Mouse (Mus musculus) inflammation-experienced regulatory T-cells, adult 6 months (primary cell): ENCODE measurements at regions not wholly inside any gene's neighbourhood (a gene's known extent, or its start where the extent isn't known, plus 50 kb on each side); places are given as distances from the start of the nearest gene placed in this dataset.
"Not testable (repeated sequence)": the region's sequence is repeated elsewhere in the genome, so short reads cannot be mapped to it uniquely, and the experiment has no call there.

ENCODE experiments used
- ATAC-seq: one replicate; pipeline ENCODE4 v1.8.0; 2017

DNA sequence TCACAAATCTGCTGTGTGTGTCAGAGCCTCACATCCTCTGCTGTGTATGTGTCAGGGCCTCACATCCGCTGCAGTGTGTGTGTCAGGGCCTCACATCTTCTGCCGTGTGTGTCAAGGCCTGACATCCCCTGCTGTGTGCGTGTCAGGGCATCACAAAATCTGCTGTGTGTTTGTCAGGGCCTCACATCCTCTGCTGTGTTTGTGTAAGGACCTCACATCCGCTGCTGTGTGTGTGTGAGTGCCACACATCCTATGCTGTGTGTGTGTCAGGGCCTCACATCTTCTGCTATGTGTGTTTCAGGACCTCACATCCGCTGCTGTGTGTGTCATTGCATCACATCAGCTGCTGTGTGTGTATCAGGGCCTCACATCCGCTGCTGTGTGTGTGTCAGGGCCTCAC, 63.3 kb downstream of the Asmt start:
- ATAC-seq, result not testable (repeated sequence)

DNA sequence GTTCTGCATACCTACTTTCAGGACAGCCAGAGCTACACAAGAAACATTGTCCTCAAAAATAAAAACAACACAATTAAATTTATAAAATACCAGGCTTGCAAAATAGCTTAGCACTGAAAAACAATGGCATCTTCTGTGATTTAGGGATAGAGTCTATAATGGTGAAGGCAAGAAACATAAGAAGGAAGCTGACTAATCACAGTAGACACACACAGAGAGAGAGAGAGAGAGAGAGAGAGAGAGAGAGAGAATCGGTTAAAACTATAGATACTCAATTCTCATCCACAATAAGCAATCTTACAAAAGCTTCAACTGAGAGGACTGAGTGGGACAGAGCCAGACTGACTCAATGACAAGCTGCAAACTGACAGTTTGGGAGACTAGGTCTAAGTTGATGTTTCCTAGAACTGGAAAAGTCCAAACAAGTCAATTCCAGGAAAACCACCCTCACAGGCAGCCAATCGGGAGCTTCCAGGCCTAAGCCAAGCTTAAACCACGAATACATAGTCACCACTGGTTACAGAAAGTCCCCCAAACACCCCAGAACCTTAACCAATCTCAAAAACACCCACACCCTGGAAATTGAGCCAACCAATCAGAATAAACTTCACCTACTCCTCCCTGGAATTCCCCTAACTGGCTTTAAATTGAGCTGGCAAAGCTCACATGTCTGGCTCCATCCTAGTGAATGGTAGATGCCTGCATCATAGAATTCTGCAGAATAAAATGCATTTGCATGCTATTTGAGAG, 81.2 kb downstream of the Asmt start:
- peak; percentile 81 for ATAC-seq
